Mouse (Mus musculus) thymus, adult 2 months (tissue): Measurements from ENCODE around the gene F10.

Experiments
- CTCF ChIP-seq: fragments of 200-500 bp; IDR thresholded peaks from 2 replicates; pipeline ENCODE4 v1.5.1; 2012; ENCODE audit warnings: mild to moderate bottlenecking, control low read depth, low read length, moderate library complexity, borderline replicate concordance; ENCODE audit not compliant: control insufficient read depth, poor library complexity, insufficient read depth; ENCODE audit errors: extremely low read depth
- POLR2A ChIP-seq: fragments of 200-500 bp; IDR thresholded peaks from 2 replicates; pipeline ENCODE4 v1.6.1; 2012; ENCODE audit warnings: mild to moderate bottlenecking, low read length, control low read depth, moderate library complexity; ENCODE audit not compliant: control insufficient read depth, poor library complexity, insufficient read depth; ENCODE audit errors: extremely low read depth

GRCm38 (mm10) chr8:13027615-13028014 is 9.5 kb upstream of the F10 start:
- TF ChIP-seq POLR2A: no peak
- TF ChIP-seq CTCF: no peak
